Mouse (Mus musculus) forebrain, postnatal 0 days (tissue): ENCODE measurements around the gene Parp16. TPM values are rescaled to one million over a fixed set of nuclear protein-coding genes. Genes with fewer than 3 reads are reported as not detected.
A peak's percentile ranks its signal among the peaks of the same experiment; 100 is the strongest.

Experiments used
- ATAC-seq: fragments of 200-750 bp; cut with Nextera tagmentation; 2 replicates; pipeline ENCODE4 v1.8.0; 2017; ENCODE audit warnings: mild to moderate bottlenecking, moderate library complexity
- DNase-seq: peaks from one replicate; pipeline ENCODE4 v3.0.0-alpha.2; 2015
- H3K27ac ChIP-seq: fragments of 300-500 bp; sonication (generic); 2 replicates; pipeline ENCODE4 v1.5.1; 2014; ENCODE audit warnings: low read depth, mild to moderate bottlenecking, antibody characterized with exemption, low read length, moderate library complexity, mixed read lengths
- H3K27me3 ChIP-seq: fragments of 300-500 bp; sonication (generic); 2 replicates; pipeline ENCODE4 v1.6.1; 2014; ENCODE audit warnings: mild to moderate bottlenecking, low read length, mixed read lengths; ENCODE audit not compliant: insufficient read depth
- H3K36me3 ChIP-seq: fragments of 300-500 bp; sonication (generic); 2 replicates; pipeline ENCODE4 v1.6.1; 2014; ENCODE audit warnings: mild to moderate bottlenecking, moderate library complexity; ENCODE audit not compliant: insufficient read depth
- H3K4me1 ChIP-seq: fragments of 300-500 bp; sonication (generic); 2 replicates; pipeline ENCODE4 v1.6.1; 2014; ENCODE audit warnings: antibody characterized with exemption; ENCODE audit not compliant: insufficient read depth
- H3K4me2 ChIP-seq: fragments of 300-500 bp; sonication (generic); 2 replicates; pipeline ENCODE4 v1.6.1; 2014; ENCODE audit warnings: low read depth, mild to moderate bottlenecking, moderate library complexity
- H3K4me3 ChIP-seq: fragments of 300-500 bp; sonication (generic); 2 replicates; pipeline ENCODE4 v1.5.1; 2014; ENCODE audit warnings: low read depth, low read length, mixed read lengths
- H3K9ac ChIP-seq: fragments of 300-500 bp; sonication (generic); 2 replicates; pipeline ENCODE4 v1.6.1; 2014; ENCODE audit warnings: mild to moderate bottlenecking
- H3K9me3 ChIP-seq: fragments of 300-500 bp; sonication (generic); 2 replicates; pipeline ENCODE4 v1.6.1; 2016; ENCODE audit warnings: low read length
- CTCF ChIP-seq: sonication (generic); IDR thresholded peaks from 2 replicates; pipeline ENCODE4 v1.5.1; 2016; ENCODE audit warnings: antibody characterized with exemption, control low read depth, low read depth
- WGBS: fragments of 180-500 bp; shearing (Covaris S2); extraction: QIAGEN DNeasy Blood & Tissue Kit; methylation state at CpG from one replicate; pipeline ENCODE4 v1.1.7; 2014; 5-methylcytosine and 5-hydroxymethylcytosine counted together
- polyA plus RNA-seq: library from polyadenylated mRNA; unstranded; fragments of >200 nt; fragmentation: Nextera tagmentation; extraction: Ambion mirVana; gene quantifications from 2 replicates; pipeline ENCODE4 v1.2.1, GENCODE M21; 2015
- total RNA-seq: library from RNA; depleted of rRNA; stranded (reverse); fragments of >200 nt; gene quantifications from 2 replicates; pipeline ENCODE4 v1.2.3, GENCODE M21; 2014; rRNA removed

The Parp16 gene
- total RNA-seq (6.1 and 6.3 TPM in 2 replicates), polyA plus RNA-seq (4.2 and 6.7 TPM in 2 replicates)

GRCm38 (mm10) chr9:65195053-65195452 lies at the start of gene Parp16:
TSS of gene Parp16 (plus strand) at chr9:65195353.
- H3K9ac ChIP-seq: peak within 1 kb of the TSS; percentile 31
- H3K27me3 ChIP-seq: no peaks in the 10 kb centered on the region
- H3K4me1 ChIP-seq: peaks cover 12% of the 10 kb centered on the region
- WGBS: 76% methylated on average over 4 of the region's 4 CpGs
- DNase-seq: no peak
- peak within 1 kb of the TSS; percentile 5; the same call in 1 of the 2 replicates for H3K4me2 ChIP-seq
- H3K9me3 ChIP-seq: no peaks in the 10 kb centered on the region
- H3K36me3 ChIP-seq: no peaks in the 10 kb centered on the region
- no peak for ATAC-seq
- no peak within 1 kb of the TSS for H3K4me3 ChIP-seq
- no peak for TF ChIP-seq CTCF
- peak within 1 kb of the TSS; percentile 82 for H3K27ac ChIP-seq

- no peak overlapping the region for H3K4me2 ChIP-seq
- TF ChIP-seq CTCF: no peak
- peaks cover 10% of the 10 kb centered on the region for H3K36me3 ChIP-seq
- WGBS: 54% methylated on average over 5 of the region's 5 CpGs
- no peaks in the 10 kb centered on the region for H3K9me3 ChIP-seq
- H3K9ac ChIP-seq: no peak overlapping the region
- H3K4me3 ChIP-seq: no peak overlapping the region
- H3K27me3 ChIP-seq: no peaks in the 10 kb centered on the region
- no peak for DNase-seq
- H3K27ac ChIP-seq: no peak overlapping the region
- 0 out of 2 replicates have a peak, but pooled peaks cover 5% of the 10 kb centered on the region for H3K4me1 ChIP-seq
- ATAC-seq: no peak
These were observed 49.2 kb upstream of the Parp16 start for GRCm38 (mm10) chr9:65146001-65146400.

GRCm38 (mm10) chr9:65148507-65148906 lies 46.6 kb upstream of the Parp16 start:
- TF ChIP-seq CTCF: no peak
- ATAC-seq (no peak), DNase-seq (no peak)
- Histone ChIP-seq H3K9ac (no peak overlapping the region), H3K4me1 (peaks cover 4% of the 10 kb centered on the region; the same call in 1 of the 2 replicates), H3K4me3 (no peak overlapping the region), H3K36me3 (peaks cover 10% of the 10 kb centered on the region), H3K27ac (no peak overlapping the region), H3K4me2 (no peak overlapping the region), H3K9me3 (no peaks in the 10 kb centered on the region), H3K27me3 (no peaks in the 10 kb centered on the region)
- 80% methylated on average over 7 of the region's 7 CpGs for whole genome bisulfite sequencing

- H3K4me2 ChIP-seq: no peak overlapping the region
- no peak for TF ChIP-seq CTCF
- H3K4me1 ChIP-seq: peaks cover 4% of the 10 kb centered on the region; the same call in 1 of the 2 replicates
- H3K9me3 ChIP-seq: no peaks in the 10 kb centered on the region
- H3K36me3 ChIP-seq: peaks cover 4% of the 10 kb centered on the region
- H3K27ac ChIP-seq: peak overlapping the region; percentile 75
- H3K4me3 ChIP-seq: no peak overlapping the region
- no peak overlapping the region for H3K9ac ChIP-seq
- H3K27me3 ChIP-seq: no peaks in the 10 kb centered on the region
- peak; percentile 90 for ATAC-seq
- peak; percentile 56 for DNase-seq
- WGBS: 25% methylated on average over 6 of the region's 6 CpGs
These were observed 42.3 kb upstream of the Parp16 start for GRCm38 (mm10) chr9:65152711-65153330.

- no peak overlapping the region for H3K4me3 ChIP-seq
- 9% methylated on average over 5 of the region's 5 CpGs for WGBS
- H3K4me1 ChIP-seq: peaks cover 4% of the 10 kb centered on the region; the same call in 1 of the 2 replicates
- no peak for TF ChIP-seq CTCF
- no peaks in the 10 kb centered on the region for H3K9me3 ChIP-seq
- H3K27ac ChIP-seq: peak overlapping the region; percentile 75
- ATAC-seq: peak; percentile 67
- H3K27me3 ChIP-seq: no peaks in the 10 kb centered on the region
- DNase-seq: peak; percentile 35
- H3K9ac ChIP-seq: no peak overlapping the region
- H3K4me2 ChIP-seq: no peak overlapping the region
- peaks cover 4% of the 10 kb centered on the region for H3K36me3 ChIP-seq
These were observed 41.8 kb upstream of the Parp16 start for GRCm38 (mm10) chr9:65153331-65153711.

- no peak overlapping the region for H3K9ac ChIP-seq
- ATAC-seq: no peak
These were observed 40.3 kb upstream of the Parp16 start for GRCm38 (mm10) chr9:65154692-65155455.

GRCm38 (mm10) chr9:65156604-65157003 lies 38.5 kb upstream of the Parp16 start:
- peak; percentile 9; the same call in 1 of the 2 replicates for ATAC-seq
- 11% methylated on average over 8 of the region's 8 CpGs for WGBS
- no peak for TF ChIP-seq CTCF
- no peak overlapping the region for H3K9ac ChIP-seq
- DNase-seq: no peak
- H3K4me2 ChIP-seq: 0 out of 2 replicates have a peak overlapping the region, but pooled peaks have one; percentile 4
- no peaks in the 10 kb centered on the region for H3K27me3 ChIP-seq
- H3K4me3 ChIP-seq: no peak overlapping the region
- H3K27ac ChIP-seq: no peak overlapping the region
- peaks cover 4% of the 10 kb centered on the region; the same call in 1 of the 2 replicates for H3K4me1 ChIP-seq
- H3K9me3 ChIP-seq: no peaks in the 10 kb centered on the region
- H3K36me3 ChIP-seq: no peaks in the 10 kb centered on the region; the same call in 1 of the 2 replicates

More at GRCm38 (mm10) chr9:65154692-65155455, 40.3 kb upstream of the Parp16 start:
- no peak for DNase-seq
- Histone ChIP-seq H3K4me2 (no peak overlapping the region), H3K9me3 (no peaks in the 10 kb centered on the region), H3K27me3 (no peaks in the 10 kb centered on the region), H3K36me3 (peaks cover 4% of the 10 kb centered on the region; the same call in 1 of the 2 replicates), H3K27ac (no peak overlapping the region), H3K4me3 (no peak overlapping the region), H3K4me1 (peaks cover 4% of the 10 kb centered on the region; the same call in 1 of the 2 replicates)
- TF ChIP-seq CTCF: no peak
- WGBS: 77% methylated on average over 9 of the region's 9 CpGs
